In the genomic region with DNA sequence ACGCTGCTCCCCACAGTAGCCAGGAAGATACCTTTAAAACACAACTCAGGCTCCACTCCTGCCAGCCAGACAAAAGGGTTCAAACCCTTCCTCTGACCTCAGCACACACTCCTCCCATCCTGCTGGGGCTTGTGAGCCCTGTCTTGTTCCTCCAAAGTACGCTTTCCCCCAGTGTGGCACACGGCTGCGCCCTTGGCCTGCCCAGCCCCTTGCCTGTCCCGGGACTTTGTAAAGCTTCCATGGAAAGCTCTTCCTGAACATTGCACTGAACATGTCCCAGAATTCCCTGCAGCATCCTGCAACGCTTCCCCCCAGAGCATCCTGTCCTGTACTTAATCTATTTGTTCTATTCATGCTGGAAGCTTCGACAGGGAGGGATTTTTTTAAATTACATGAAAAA, we compare ENCODE assay signal across 11 mouse cellular contexts. TPM values are rescaled to one million over a fixed set of nuclear protein-coding genes. Genes with fewer than 3 reads are reported as not detected.
DNase-seq lines count a peak whose midpoint lies in the region; ATAC-seq lines count a peak whose summit lies in the region.
"Had no signal": no experiment of that assay in that cellular context is flagged by ENCODE, and none has a peak within 500 bp of the region (broad histone marks: within the 10 kb centered on the region; RNA-seq: fewer than 3 reads in every experiment).

No protein-coding gene starts in this region.

- H3K9me3 ChIP-seq in kidney, embryonic 16.5 days (ENCODE audit: low read length) = no peaks in the 10 kb centered on the region
- H3K9me3 ChIP-seq in forebrain, embryonic 13.5 days (replicated peaks) = no peaks in the 10 kb centered on the region
- H3K9me3 ChIP-seq in limb, embryonic 10.5 days (replicated peaks) = no peaks in the 10 kb centered on the region
- no peaks in the 10 kb centered on the region; the same call in 1 of the 2 replicates for H3K9me3 ChIP-seq in neural tube, embryonic 13.5 days

- peaks cover 6% of the 10 kb centered on the region for H3K4me1 ChIP-seq in kidney, embryonic 16.5 days (ENCODE audit: insufficient read depth, low read length)
- peaks cover 10% of the 10 kb centered on the region for H3K4me1 ChIP-seq in forebrain, embryonic 13.5 days
- peaks cover 9% of the 10 kb centered on the region for H3K4me1 ChIP-seq in limb, embryonic 10.5 days
- H3K4me1 ChIP-seq in neural tube, embryonic 13.5 days (replicated peaks) = peaks cover 30% of the 10 kb centered on the region

- peak overlapping the region; percentile 49 for H3K4me2 ChIP-seq in kidney, embryonic 16.5 days (replicated peaks; ENCODE audit: low read depth, low read length)
- peak overlapping the region; percentile 54 for H3K4me2 ChIP-seq in forebrain, embryonic 13.5 days
- peak overlapping the region; percentile 47 for H3K4me2 ChIP-seq in neural tube, embryonic 13.5 days

- WGBS in kidney, embryonic 16.5 days = 52% methylated on average over 7 of the region's 7 CpGs
- WGBS in forebrain, embryonic 13.5 days = 33% methylated on average over 7 of the region's 7 CpGs
- 44% methylated on average over 7 of the region's 7 CpGs for WGBS in limb, embryonic 10.5 days
- 56% methylated on average over 7 of the region's 7 CpGs for WGBS in neural tube, embryonic 13.5 days

- no peak for DNase-seq in kidney, adult 18-20 months
- no peak for DNase-seq in limb, embryonic 10.5 days (ENCODE audit: low spot score)
- DNase-seq in spleen, postnatal 36 days (ENCODE audit: low spot score in 2 of 2) = no peak
- DNase-seq in frontal cortex, postnatal 25 days (ENCODE audit: low spot score in 2 of 2) = no peak
- no peak for DNase-seq in adrenal gland, postnatal 25 days
- DNase-seq: thymus, postnatal 36 days had no signal

- peak overlapping the region; percentile 21; the same call in 1 of the 2 replicates for H3K4me3 ChIP-seq in kidney, embryonic 16.5 days (ENCODE audit: low read length)
- H3K4me3 ChIP-seq in forebrain, embryonic 13.5 days = peak overlapping the region; percentile 27
- H3K4me3 ChIP-seq in limb, embryonic 10.5 days = peak overlapping the region; percentile 41
- H3K4me3 ChIP-seq in neural tube, embryonic 13.5 days = peak overlapping the region; percentile 25; the same call in 1 of the 2 replicates
- H3K4me3 ChIP-seq: left cerebral cortex, adult 2 months had no signal

- peaks cover 3% of the 10 kb centered on the region; the same call in 1 of the 2 replicates for H3K27me3 ChIP-seq in kidney, embryonic 16.5 days (ENCODE audit: insufficient read depth, low read length)
- no peaks in the 10 kb centered on the region for H3K27me3 ChIP-seq in forebrain, embryonic 13.5 days
- H3K27me3 ChIP-seq in limb, embryonic 10.5 days (ENCODE audit: low read depth, poor library complexity, severe bottlenecking) = peaks cover 31% of the 10 kb centered on the region
- H3K27me3 ChIP-seq in neural tube, embryonic 13.5 days = no peaks in the 10 kb centered on the region

- ATAC-seq in kidney, embryonic 16.5 days (ENCODE audit: low FRiP score, low TSS enrichment) = no peak
- 0 out of 2 replicates have a peak, but pooled peaks have one; percentile 12 for ATAC-seq in forebrain, embryonic 13.5 days
- ATAC-seq in neural tube, embryonic 13.5 days (ENCODE audit: low read depth) = no peak; the same call in 1 of the 2 replicates

- H3K36me3 ChIP-seq in kidney, embryonic 16.5 days (ENCODE audit: insufficient read depth, low read length) = no peaks in the 10 kb centered on the region
- no peaks in the 10 kb centered on the region for H3K36me3 ChIP-seq in forebrain, embryonic 13.5 days (ENCODE audit: poor library complexity, severe bottlenecking)
- no peaks in the 10 kb centered on the region for H3K36me3 ChIP-seq in limb, embryonic 10.5 days
- H3K36me3 ChIP-seq in neural tube, embryonic 13.5 days = no peaks in the 10 kb centered on the region

- H3K27ac ChIP-seq in kidney, embryonic 16.5 days (ENCODE audit: low read length) = no peak overlapping the region
- H3K27ac ChIP-seq in forebrain, embryonic 13.5 days = 0 out of 2 replicates have a peak overlapping the region, but pooled peaks have one; percentile 44
- H3K27ac ChIP-seq in limb, embryonic 10.5 days = no peak overlapping the region
- peak overlapping the region; percentile 52 for H3K27ac ChIP-seq in neural tube, embryonic 13.5 days (replicated peaks)
- H3K27ac ChIP-seq: left cerebral cortex, adult 2 months had no signal

- H3K9ac ChIP-seq in kidney, embryonic 16.5 days (replicated peaks; ENCODE audit: low read length) = no peak overlapping the region; the same call in 1 of the 2 replicates
- H3K9ac ChIP-seq in forebrain, embryonic 13.5 days = peak overlapping the region; percentile 10; the same call in 1 of the 2 replicates
- H3K9ac ChIP-seq in neural tube, embryonic 13.5 days = 0 out of 2 replicates have a peak overlapping the region, but pooled peaks have one; percentile 47

RNA-seq across cellular contexts. Expression of a gene that starts 38.4 kb away (rescaled TPM):
- 18.0 and 20.6 TPM in 2 replicates for polyA plus RNA-seq in kidney, embryonic 16.5 days (2015; fragmentation: Nextera tagmentation; extraction: Ambion mirVana)
- 12.7 and 14.0 TPM in 2 replicates for polyA plus RNA-seq in forebrain, embryonic 13.5 days (2015; fragmentation: Nextera tagmentation; extraction: Ambion mirVana)
- polyA plus RNA-seq in limb, embryonic 10.5 days (2016; fragmentation: Nextera tagmentation; extraction: Ambion mirVana) = 0.60 and 0.66 TPM in 2 replicates
- polyA plus RNA-seq in neural tube, embryonic 13.5 days (2015; fragmentation: Nextera tagmentation; extraction: Ambion mirVana) = 14.6 and 17.4 TPM in 2 replicates
- 13.0 and 23.0 TPM in 2 replicates for total RNA-seq in adrenal gland, postnatal 25 days (2021)
- total RNA-seq: hematopoietic stem cell, adult 5-6 weeks had no signal

Comparison
In these comparisons a context has a peak if more than half of its experiments do, and no peak if none do; other contexts are left out.
1. H3K27ac ChIP-seq: peak in forebrain, embryonic 13.5 days (single experiment) and neural tube, embryonic 13.5 days (single experiment); none in kidney, embryonic 16.5 days (single experiment) and limb, embryonic 10.5 days (single experiment).
2. Peak in every context shown above with its lines, with median percentiles within 50 percentile points of each other: H3K4me2 ChIP-seq and H3K4me3 ChIP-seq.